Mouse (Mus musculus) heart, postnatal 25 days (tissue): ENCODE results near the gene Gm5134. TPM values are rescaled to one million over a fixed set of nuclear protein-coding genes. Genes with fewer than 3 reads are reported as not detected.

Experiments used
- DNase-seq: peaks from one replicate; pipeline ENCODE4 v3.0.0; 2022; ENCODE audit warnings: low spot score
- intact Hi-C: fragments of 180-260 bp; cut with DNase I; formaldehyde crosslinking; loops from one replicate; pipeline ENCODE4 v1.15.1; 2025
- microRNA-seq: library from miRNA; unstranded; fragments of <30 nt; microRNA quantifications from one replicate; pipeline ENCODE4 v1.2.0, GENCODE M21; 2022
- total RNA-seq, 2 experiments: library from RNA; stranded (reverse); gene quantifications; 2 replicates each; pipeline ENCODE4 v1.2.3; 2021

Gm5134 gene
- total RNA-seq, 2 experiments from 2014 or later = not detected

- intact Hi-C loops = no loop called here
- no peak for DNase-seq
Measured at GRCm38 (mm10) chr10:76030496-76030895, 76.2 kb downstream of the Gm5134 start.

- no peak for DNase-seq
- intact Hi-C loops = no loop called here
Measured at GRCm38 (mm10) chr10:76031511-76032401, 77.4 kb downstream of the Gm5134 start.

GRCm38 (mm10) chr10:76032402-76033118, 78.2 kb downstream of the Gm5134 start, which contains the start of gene Zfp280b:
Gene Zfp280b (plus strand): TSS chr10:76032650.
- peak; percentile 85 for DNase-seq
- intact Hi-C loops = no loop called here

GRCm38 (mm10) chr10:76033119-76033455, 78.8 kb downstream of the Gm5134 start:
- intact Hi-C loops = no loop called here
- DNase-seq = no peak

- DNase-seq = no peak
- intact Hi-C loops = no loop called here
Measured at GRCm38 (mm10) chr10:76034001-76034600, 79.8 kb downstream of the Gm5134 start.

- DNase-seq = no peak
- intact Hi-C loops = no loop called here
Measured at GRCm38 (mm10) chr10:76035277-76035676, 81.0 kb downstream of the Gm5134 start.

GRCm38 (mm10) chr10:76036962-76037361, 82.6 kb downstream of the Gm5134 start:
- DNase-seq = no peak
- intact Hi-C loops = no loop called here

GRCm38 (mm10) chr10:76045343-76045742, 91.0 kb downstream of the Gm5134 start:
- no peak for DNase-seq
- intact Hi-C loops = no loop called here

GRCm38 (mm10) chr10:76046754-76047153, 92.4 kb downstream of the Gm5134 start:
- intact Hi-C loops = no loop called here
- no peak for DNase-seq

GRCm38 (mm10) chr10:76047182-76047869, 93.0 kb downstream of the Gm5134 start:
- intact Hi-C loops = no loop called here
- DNase-seq = no peak

GRCm38 (mm10) chr10:76048967-76049366, 94.7 kb downstream of the Gm5134 start:
- intact Hi-C loops = no loop called here
- DNase-seq = no peak

- no peak for DNase-seq
- intact Hi-C loops = no loop called here
Measured at GRCm38 (mm10) chr10:76051860-76052259, 97.5 kb downstream of the Gm5134 start.

Small RNA genes within 50 kb of the gene (microRNA-seq; reads per million reads assigned to microRNA genes)
- not detected for gene Mir6409

Other genes starting within 250 kb of the Gm5134 start
- 10 to 100 TPM; 19.6 to 22.6 TPM for gene Cabin1, start 190.2 kb upstream of the Gm5134 start, total RNA-seq
- gene Ddt, start 181.1 kb upstream of the Gm5134 start, total RNA-seq = 100 to 1,000 TPM in 1 of 2 experiments, 10 to 100 TPM in 1; 93.7 to 102 TPM
- under 1 TPM in 1 of 2 experiments, not detected in 1; 0.44 TPM for gene Gm20441, start 173.6 kb upstream of the Gm5134 start, total RNA-seq
- gene Gstt3, start 173.1 kb upstream of the Gm5134 start, total RNA-seq = 1 to 10 TPM; 3.1 to 3.3 TPM
- gene Gstt1, start 155.9 kb upstream of the Gm5134 start, total RNA-seq = 10 to 100 TPM; 12.2 to 13.4 TPM
- gene Gstt4, start 132.0 kb upstream of the Gm5134 start, total RNA-seq = not detected
- gene Gstt2, start 117.1 kb upstream of the Gm5134 start, total RNA-seq = 10 to 100 TPM in 1 of 2 experiments, 1 to 10 TPM in 1; 9.3 to 10.9 TPM
- 100 to 1,000 TPM; 202 to 203 TPM for gene Mif, start 94.3 kb upstream of the Gm5134 start, total RNA-seq
- gene Derl3, start 61.1 kb upstream of the Gm5134 start, total RNA-seq = under 1 TPM; 0.26 to 0.78 TPM
- gene Smarcb1, start 32.9 kb upstream of the Gm5134 start, total RNA-seq = 10 to 100 TPM; 22.8 to 22.9 TPM
- gene Chchd10, start 21.4 kb upstream of the Gm5134 start, total RNA-seq = 1,000 to 10,000 TPM; 1,761 to 1,834 TPM
- gene Mmp11, start 18.0 kb upstream of the Gm5134 start, total RNA-seq = 1 to 10 TPM; 5.0 to 8.1 TPM
- gene Gm867, start 13.8 kb upstream of the Gm5134 start, total RNA-seq = not detected
- not detected for gene Vpreb3, start 11.5 kb upstream of the Gm5134 start, total RNA-seq
- gene Zfp280b, start 78.1 kb downstream of the Gm5134 start, total RNA-seq = 1 to 10 TPM; 7.7 to 8.1 TPM
- not detected for gene Slc5a4b, start 156.4 kb downstream of the Gm5134 start, total RNA-seq
- gene Slc5a4a, start 192.9 kb downstream of the Gm5134 start, total RNA-seq = not detected